Mouse (Mus musculus) frontal cortex, postnatal 14 days (tissue): ENCODE measurements at regions not wholly inside any gene's neighbourhood (a gene's known extent, or its start where the extent isn't known, plus 50 kb on each side); places are given as distances from the start of the nearest gene placed in this dataset.

ENCODE experiments used
- DNase-seq, 2 experiments: peaks; one replicate each; pipeline ENCODE4 v3.0.0; 2022; ENCODE audit warnings: low spot score in 2 of 2

DNA sequence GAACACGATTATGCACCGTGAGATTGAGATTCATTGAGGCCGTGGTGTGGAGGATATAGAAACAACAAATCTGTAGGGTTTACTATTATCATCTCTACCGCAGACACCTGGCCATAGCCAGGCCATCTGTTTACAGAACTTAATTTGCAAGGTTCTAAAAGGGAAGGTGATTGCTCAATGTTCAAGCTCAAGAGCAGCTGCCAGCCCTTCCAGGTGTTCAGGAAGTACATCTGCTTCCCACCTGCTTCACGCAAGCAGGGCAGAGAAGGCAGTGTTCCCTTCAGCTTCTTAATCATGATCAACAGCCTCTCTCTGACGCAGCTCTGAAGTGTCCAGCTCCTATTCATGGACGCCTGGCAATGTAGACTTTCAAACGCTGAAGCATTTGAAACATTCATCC lies 202.4 kb upstream of the Prdm1 start:
- no peak for DNase-seq

DNA sequence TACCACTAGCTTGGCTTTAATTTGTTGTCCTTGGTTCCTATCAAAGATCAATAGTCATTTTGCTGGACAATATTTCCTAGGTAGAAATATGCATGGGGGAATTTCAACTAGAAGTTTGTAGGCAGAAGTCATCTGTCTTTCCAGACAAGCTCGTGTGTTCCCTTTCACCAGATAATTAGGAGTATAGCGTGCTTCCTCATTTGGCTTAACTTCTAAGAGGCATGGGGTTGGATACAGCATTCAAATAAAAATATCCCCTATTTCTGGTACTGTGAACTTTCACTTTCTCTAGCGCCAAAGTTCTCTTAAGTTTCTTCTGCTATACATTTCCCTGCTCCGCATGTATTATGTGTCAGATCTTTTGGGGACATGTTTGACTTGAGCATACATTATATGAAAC lies 200.7 kb upstream of the Prdm1 start:
- no peak for DNase-seq

- no peak for DNase-seq
Measured at GRCm38 (mm10) chr10:44724575-44724974, 196.3 kb upstream of the Prdm1 start.

DNA sequence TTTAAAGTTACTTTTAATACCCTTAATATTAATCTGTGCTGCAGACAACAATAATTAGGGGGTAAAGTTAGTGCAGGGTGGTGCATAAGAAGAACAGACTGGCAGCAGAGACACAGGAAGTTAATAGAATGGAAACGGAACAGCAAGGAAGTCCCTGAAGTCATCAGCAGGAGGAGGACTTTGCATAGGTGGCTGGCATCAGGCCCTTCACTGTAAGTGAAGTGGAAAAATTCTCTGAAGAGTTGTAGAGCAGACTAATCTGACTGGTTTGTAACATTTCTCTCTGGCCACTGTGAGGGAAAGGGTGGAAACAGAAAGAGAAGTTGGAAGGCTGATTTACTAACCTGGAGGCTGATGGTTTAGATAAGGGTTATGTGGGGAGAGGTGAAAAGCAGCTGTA lies 195.5 kb upstream of the Prdm1 start:
- DNase-seq: no peak

- no peak for DNase-seq
Measured at GRCm38 (mm10) chr10:44723321-44723720, 195.0 kb upstream of the Prdm1 start.

- no peak for DNase-seq
Measured at GRCm38 (mm10) chr10:44721670-44722069, 193.4 kb upstream of the Prdm1 start.

GRCm38 (mm10) chr10:44716612-44717011 lies 188.3 kb upstream of the Prdm1 start:
- no peak for DNase-seq

DNA sequence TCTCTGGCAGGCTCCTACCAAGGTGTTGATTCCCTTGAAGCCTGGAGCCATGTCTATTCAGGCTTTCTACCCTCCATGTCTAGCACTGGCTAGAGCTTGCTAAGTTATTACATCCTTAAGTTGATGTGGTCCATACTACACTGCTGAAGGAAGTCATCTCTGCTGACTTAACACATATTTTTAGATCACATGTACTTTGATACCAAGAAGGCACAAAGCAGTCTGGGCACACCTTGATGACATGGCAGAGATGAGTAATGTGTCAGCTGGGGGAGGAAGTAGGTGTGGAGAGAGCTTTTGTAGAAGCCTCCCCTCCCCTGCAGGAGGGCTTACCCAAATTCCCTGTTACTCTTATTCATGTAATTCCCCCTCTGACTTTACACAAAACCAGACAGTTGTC lies 187.6 kb upstream of the Prdm1 start:
- no peak for DNase-seq

GRCm38 (mm10) chr10:44708830-44709229 lies 180.5 kb upstream of the Prdm1 start:
- no peak for DNase-seq

- DNase-seq: no peak
Measured at GRCm38 (mm10) chr10:44704143-44704542, 175.8 kb upstream of the Prdm1 start.

GRCm38 (mm10) chr10:44702108-44702507 lies 173.8 kb upstream of the Prdm1 start:
- no peak for DNase-seq

- DNase-seq: no peak
Measured at GRCm38 (mm10) chr10:44699988-44700537, 171.8 kb upstream of the Prdm1 start.

GRCm38 (mm10) chr10:44697966-44698365 lies 169.7 kb upstream of the Prdm1 start:
- no peak for DNase-seq

GRCm38 (mm10) chr10:44696973-44697372 lies 168.7 kb upstream of the Prdm1 start:
- DNase-seq: no peak

DNA sequence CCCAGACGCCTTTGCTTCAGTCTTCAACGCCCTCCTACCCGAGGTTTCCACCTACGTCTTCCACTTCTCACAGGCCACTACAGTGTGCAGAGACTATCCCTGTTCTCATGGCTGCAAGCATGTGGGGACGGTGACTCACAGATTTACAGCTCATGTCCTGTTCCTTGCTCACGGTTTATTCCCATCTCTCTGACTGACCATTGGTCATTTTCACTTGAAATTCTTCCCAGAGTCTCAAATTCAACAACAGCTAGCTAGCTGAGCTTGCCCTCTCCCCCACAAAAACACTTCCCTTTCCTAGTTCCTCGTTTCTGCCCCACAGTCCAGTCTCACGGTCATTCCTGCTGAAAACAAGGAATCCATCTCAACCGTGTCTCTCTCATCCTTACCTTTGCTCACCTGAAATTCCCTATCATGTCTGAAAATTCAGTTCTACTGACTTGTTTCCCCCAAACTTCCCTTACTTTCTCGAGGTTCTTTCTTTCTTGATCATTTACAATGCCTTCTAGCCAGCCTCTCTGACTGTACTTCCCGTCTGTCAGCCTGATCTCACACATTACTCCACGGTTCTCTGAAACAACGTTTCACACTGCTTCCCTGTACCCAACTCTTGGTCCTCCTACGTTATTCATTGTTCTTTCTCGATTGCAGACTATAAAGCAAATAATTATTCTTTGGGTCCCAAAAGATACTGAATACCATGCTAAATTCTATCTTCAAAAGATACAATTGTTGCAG lies 163.5 kb upstream of the Prdm1 start:
- no peak for DNase-seq

- no peak for DNase-seq
Measured at GRCm38 (mm10) chr10:44688555-44688954, 160.3 kb upstream of the Prdm1 start.

DNA sequence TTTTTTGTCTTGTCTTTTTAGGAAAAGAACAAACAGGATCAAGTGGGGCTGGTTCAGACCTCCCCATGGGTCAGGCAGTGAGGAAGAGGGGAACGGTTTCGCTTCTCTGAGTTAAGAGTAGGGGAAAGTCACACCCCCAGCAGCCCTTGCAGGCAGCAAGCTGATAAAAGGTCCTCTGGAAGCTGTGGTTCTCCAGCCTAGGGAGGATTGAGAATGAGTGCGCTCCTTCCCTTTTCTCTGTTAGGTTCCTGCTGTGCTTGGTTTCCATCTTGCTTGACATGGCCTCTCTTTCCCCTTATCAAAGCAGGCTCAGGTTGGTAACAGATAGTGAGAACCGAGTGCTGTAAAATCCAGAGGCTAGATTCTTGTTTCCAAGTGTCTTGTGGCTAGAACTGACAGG lies 157.8 kb upstream of the Prdm1 start:
- no peak for DNase-seq

DNA sequence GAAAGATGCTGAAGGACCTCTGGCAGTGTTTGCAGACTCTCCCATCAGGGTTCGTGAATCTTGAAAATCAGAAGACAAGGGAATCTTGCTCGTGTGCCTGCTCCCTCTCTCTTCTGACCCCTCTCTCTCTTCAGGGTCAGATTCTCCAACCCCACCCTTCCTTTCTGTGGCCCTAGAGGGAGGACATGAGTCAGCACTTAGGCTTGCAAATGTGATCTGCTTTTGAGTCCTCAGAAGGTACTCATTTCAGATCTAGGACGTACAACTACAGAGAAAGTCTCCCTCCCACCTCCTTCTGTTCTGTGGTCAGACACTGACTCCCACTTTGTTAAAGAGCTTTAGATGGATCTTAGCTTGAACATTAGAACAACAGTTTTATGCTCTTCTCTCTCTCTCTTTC lies 156.9 kb upstream of the Prdm1 start:
- DNase-seq: no peak

- DNase-seq: no peak
Measured at GRCm38 (mm10) chr10:44676506-44676905, 148.2 kb upstream of the Prdm1 start.

DNA sequence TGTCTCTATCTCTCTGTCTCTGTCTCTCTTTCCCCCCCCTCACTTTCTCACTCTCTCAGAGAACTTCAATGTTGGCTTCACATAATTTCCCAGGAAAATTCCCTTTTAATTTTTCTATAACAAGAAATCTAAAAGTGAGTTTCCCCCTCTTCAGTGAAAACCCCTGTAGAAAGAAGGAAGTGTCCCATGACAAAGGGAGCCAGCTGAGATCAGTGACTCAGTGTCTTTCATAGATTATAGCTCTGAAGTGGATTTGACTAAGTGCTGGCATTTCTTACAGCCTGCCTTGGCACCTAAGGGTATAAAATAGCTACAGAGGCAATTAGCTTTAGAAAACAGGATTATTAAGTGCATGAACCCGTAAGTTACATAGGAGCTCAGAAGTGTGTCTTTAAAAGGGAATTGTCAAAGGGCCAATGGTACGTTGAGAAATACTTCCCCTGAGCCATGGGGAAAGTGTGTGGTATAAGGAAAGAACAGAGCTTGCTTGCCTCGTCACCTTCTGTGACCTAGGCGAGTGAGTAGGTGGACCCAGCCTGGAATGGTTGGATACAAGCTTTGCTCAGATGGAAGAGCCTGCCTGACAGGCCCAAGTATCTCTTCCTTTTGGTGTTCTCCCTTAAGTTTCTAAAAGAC lies 137.3 kb upstream of the Prdm1 start:
- DNase-seq: no peak

- no peak for DNase-seq
Measured at GRCm38 (mm10) chr10:44659499-44659898, 131.2 kb upstream of the Prdm1 start.

DNA sequence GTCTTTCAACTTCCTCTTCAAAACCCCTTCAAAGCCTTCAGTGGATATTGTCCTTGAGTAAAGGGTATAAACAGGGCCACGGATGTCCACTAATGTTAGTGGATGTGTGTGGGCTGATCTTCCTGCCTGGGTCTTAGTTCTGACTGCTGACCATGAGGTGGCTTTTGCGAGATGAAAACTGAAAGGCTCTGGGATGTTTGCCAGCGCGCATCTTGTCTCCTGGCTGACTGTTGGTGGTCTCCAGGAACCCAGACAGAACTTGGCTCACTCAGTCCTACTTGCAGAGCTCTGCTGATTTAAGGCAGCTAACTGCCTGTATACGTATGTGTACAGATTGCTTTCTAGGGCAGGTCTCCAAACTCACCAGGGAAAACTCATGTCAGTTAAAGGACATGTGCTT lies 125.5 kb upstream of the Prdm1 start:
- no peak for DNase-seq

DNA sequence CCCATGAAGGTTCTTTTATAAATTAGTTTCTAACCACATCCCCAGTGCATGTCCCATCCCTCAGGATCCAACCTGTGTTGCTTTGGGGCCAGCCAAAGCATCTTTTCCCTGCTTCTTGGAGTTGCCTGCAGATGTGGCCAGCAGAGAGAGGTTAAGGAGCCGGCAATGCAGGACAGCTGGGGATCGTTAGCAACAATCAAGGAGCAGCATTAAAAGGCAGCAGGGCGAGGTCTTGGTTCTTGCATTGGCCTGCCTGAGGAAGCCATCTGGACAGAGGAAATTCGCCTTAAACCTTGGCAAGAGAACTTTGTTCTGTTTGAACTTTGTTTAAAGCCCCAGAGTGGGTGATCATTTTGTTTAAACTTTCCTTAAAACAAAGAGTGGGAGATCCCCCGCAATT lies 118.7 kb upstream of the Prdm1 start:
- DNase-seq: no peak
